Mouse (Mus musculus) neural tube, embryonic 11.5 days (tissue): Measurements from ENCODE around the gene Tchp. TPM values are rescaled to one million over a fixed set of nuclear protein-coding genes. Genes with fewer than 3 reads are reported as not detected.

Experiments used
- ATAC-seq: fragments of 200-750 bp; cut with Nextera tagmentation; 2 replicates; pipeline ENCODE4 v1.8.0; 2017; ENCODE audit warnings: moderate number of reproducible peaks, mild to moderate bottlenecking, moderate TSS enrichment, moderate library complexity; ENCODE audit not compliant: insufficient read depth, low FRiP score, low TSS enrichment
- DNase-seq: peaks from one replicate; pipeline ENCODE4 v3.0.0-alpha.2; 2015; ENCODE audit warnings: low spot score
- H3K27ac ChIP-seq: fragments of 300-500 bp; sonication (generic); 2 replicates; pipeline ENCODE4 v1.5.1; 2014; ENCODE audit warnings: low read depth, mild to moderate bottlenecking, low read length
- H3K27me3 ChIP-seq: fragments of 300-500 bp; sonication (generic); 2 replicates; pipeline ENCODE4 v1.6.1; 2014; ENCODE audit warnings: mild to moderate bottlenecking, low read length, mixed read lengths; ENCODE audit not compliant: control insufficient read depth, insufficient read depth
- H3K36me3 ChIP-seq: fragments of 300-500 bp; sonication (generic); 2 replicates; pipeline ENCODE4 v1.6.1; 2014; ENCODE audit warnings: mild to moderate bottlenecking, low read length, moderate library complexity, mixed read lengths; ENCODE audit not compliant: control insufficient read depth, insufficient read depth
- H3K4me1 ChIP-seq: fragments of 300-500 bp; sonication (generic); 2 replicates; pipeline ENCODE4 v1.6.1; 2014; ENCODE audit warnings: low read length, mixed read lengths; ENCODE audit not compliant: control insufficient read depth, insufficient read depth
- H3K4me2 ChIP-seq: fragments of 300-500 bp; sonication (generic); 2 replicates; pipeline ENCODE4 v1.6.1; 2014; ENCODE audit warnings: low read depth, mild to moderate bottlenecking, moderate library complexity
- H3K4me3 ChIP-seq: fragments of 300-500 bp; sonication (generic); 2 replicates; pipeline ENCODE4 v1.5.1; 2014; ENCODE audit warnings: low read depth, low read length
- H3K9ac ChIP-seq: fragments of 300-500 bp; sonication (generic); 2 replicates; pipeline ENCODE4 v1.6.1; 2014; ENCODE audit warnings: mild to moderate bottlenecking, low read length
- H3K9me3 ChIP-seq: fragments of 300-500 bp; sonication (generic); 2 replicates; pipeline ENCODE4 v1.6.1; 2016; ENCODE audit warnings: low read length; ENCODE audit not compliant: control insufficient read depth
- WGBS: fragments of 180-500 bp; shearing (Covaris S2); extraction: QIAGEN DNeasy Blood & Tissue Kit; methylation state at CpG from one replicate; pipeline ENCODE4 v1.1.7; 2014; 5-methylcytosine and 5-hydroxymethylcytosine counted together
- polyA plus RNA-seq: library from polyadenylated mRNA; unstranded; fragments of >200 nt; fragmentation: Nextera tagmentation; extraction: Ambion mirVana; gene quantifications from 2 replicates; pipeline ENCODE4 v1.2.1, GENCODE M21; 2014

Gene Tchp
- polyA plus RNA-seq, 1 experiment from 2014 or later = 12.8 TPM

DNA sequence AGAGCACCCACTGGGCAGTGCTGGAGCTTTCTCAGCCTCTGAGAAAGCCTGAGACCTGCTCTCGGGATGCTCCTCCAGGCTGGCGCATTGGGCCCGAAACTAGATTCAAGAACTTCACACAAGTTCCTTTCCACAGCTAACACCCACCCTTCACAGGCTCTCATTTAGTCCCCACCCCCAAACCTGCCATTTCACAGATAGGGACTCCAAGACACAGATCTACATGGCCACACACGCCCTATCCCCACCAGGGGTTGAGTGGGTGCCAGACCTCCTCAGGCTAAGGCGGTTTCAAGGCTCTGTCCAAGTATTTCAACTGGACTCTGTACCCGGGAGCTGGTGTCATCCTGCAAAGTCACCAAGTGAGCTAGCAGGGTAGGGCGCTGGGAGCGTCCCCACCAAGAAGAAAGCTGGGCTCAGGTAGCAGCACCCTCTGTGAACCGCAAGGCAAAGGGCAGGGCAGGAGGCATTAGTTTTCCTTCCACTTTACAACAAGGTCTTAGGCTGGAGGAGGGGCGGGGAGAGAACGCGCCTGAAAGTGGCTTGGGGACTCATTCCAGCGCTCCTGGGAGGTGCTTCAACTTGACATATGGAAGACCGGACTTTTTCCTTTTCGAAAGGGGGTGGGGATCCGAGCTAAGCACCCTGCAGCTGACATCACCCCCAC, 17.7 kb upstream of the Tchp start:
- no peaks in the 10 kb centered on the region for H3K9me3 ChIP-seq
- H3K9ac ChIP-seq = peak overlapping the region; percentile 81; the same call in 1 of the 2 replicates
- WGBS = 21% methylated on average over 16 of the region's 16 CpGs
- no peaks in the 10 kb centered on the region for H3K36me3 ChIP-seq
- DNase-seq = peak; percentile 26
- ATAC-seq = no peak
- no peaks in the 10 kb centered on the region for H3K27me3 ChIP-seq
- H3K27ac ChIP-seq = no peak overlapping the region
- peaks cover 8% of the 10 kb centered on the region; the same call in 1 of the 2 replicates for H3K4me1 ChIP-seq
- H3K4me2 ChIP-seq = peak overlapping the region; percentile 95
- peak overlapping the region; percentile 75 for H3K4me3 ChIP-seq

DNA sequence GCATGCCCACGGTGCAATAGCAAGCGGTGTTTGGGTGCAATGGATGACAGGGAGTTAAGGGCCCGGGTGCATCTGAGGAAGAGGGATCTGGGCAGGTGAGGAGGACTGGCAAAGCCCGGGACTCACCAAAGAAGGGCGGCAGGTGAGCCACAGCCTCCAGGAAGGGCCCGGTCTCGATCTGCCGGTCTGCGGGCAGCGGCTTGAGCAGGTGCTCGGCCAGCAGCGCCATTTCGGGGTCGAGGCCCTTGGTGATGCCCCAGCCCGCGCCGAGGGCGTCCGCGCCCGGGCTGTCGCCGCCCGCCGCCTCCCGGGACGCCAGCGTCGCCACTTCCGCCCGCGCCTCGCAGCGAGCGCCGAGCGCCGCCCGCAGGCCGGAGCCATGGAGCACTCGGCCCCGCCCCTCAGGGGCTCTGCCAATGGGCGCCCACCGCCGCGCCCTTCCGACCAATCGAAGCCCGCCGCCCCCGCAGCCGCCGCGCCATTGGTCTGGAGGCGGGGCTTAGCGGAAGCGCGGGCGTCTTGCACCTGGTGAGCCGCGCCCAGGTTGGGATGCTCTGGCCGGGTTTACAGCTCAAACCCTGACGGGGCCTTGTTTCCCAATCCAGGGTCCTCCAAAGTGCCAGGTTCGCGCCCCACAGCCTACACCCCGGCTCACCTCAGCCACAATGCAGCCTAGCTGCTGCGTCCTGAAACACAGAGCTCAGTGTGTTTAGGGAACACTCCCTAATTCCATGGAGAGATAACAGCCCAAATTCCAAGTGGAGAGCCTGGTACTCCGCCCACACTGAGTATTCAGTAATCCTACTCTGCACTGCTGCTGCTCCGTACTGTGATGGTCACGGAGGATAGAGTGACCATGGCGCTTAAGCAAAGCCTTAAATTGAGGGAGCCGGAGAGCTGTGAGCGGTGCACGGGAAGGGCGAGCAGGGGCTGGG, 16.7 kb upstream of the Tchp start, which contains the start of gene Gltp:
Gene Gltp (minus strand): TSS at position 352 of the 935 bp plus-strand sequence.
- peak; percentile 98 for ATAC-seq
- Histone ChIP-seq H3K4me2 (peak within 1 kb of the TSS; percentile 95), H3K36me3 (no peaks in the 10 kb centered on the region), H3K4me1 (peaks cover 8% of the 10 kb centered on the region; the same call in 1 of the 2 replicates), H3K27ac (no peak within 1 kb of the TSS), H3K9me3 (no peaks in the 10 kb centered on the region), H3K9ac (peak within 1 kb of the TSS; percentile 81), H3K27me3 (no peaks in the 10 kb centered on the region), H3K4me3 (peak within 1 kb of the TSS; percentile 75)
- peak; percentile 95 for DNase-seq
- 6% methylated on average over 49 of the region's 75 CpGs for WGBS

DNA sequence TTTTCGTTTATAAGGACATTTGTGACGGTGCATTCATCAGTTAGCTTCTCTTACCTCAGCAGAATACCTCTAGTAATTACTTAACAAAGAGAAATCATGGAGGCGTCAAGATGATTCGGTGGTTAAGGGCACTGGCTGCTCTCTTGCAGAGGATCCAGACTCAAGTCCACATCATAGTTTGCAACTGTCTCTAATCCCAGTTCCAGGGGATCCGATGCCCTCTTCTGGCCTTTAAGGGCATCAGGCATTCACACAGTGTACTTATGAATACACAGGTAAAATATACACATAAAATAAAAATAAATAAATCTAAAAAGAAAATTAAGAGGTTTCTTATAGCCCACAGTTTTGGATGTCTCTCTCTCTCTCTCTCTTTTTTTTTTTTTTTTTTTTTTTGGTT, 11.8 kb upstream of the Tchp start:
- no peaks in the 10 kb centered on the region for H3K9me3 ChIP-seq
- no peak overlapping the region for H3K27ac ChIP-seq
- no peak overlapping the region for H3K9ac ChIP-seq
- no peaks in the 10 kb centered on the region for H3K27me3 ChIP-seq
- DNase-seq (no peak), ATAC-seq (no peak)
- H3K4me1 ChIP-seq = 0 out of 2 replicates have a peak, but pooled peaks cover 3% of the 10 kb centered on the region
- WGBS = 80% methylated on average over 5 of the region's 5 CpGs
- H3K36me3 ChIP-seq = no peaks in the 10 kb centered on the region
- no peak overlapping the region for H3K4me2 ChIP-seq
- H3K4me3 ChIP-seq = no peak overlapping the region

- WGBS = 84% methylated on average over 17 of the region's 17 CpGs
- DNase-seq = no peak
- Histone ChIP-seq H3K4me1 (no peaks in the 10 kb centered on the region), H3K9me3 (no peaks in the 10 kb centered on the region), H3K4me2 (no peak overlapping the region), H3K9ac (no peak overlapping the region), H3K27ac (no peak overlapping the region), H3K36me3 (no peaks in the 10 kb centered on the region), H3K4me3 (no peak overlapping the region), H3K27me3 (no peaks in the 10 kb centered on the region)
- no peak for ATAC-seq
Observed at GRCm38 (mm10) chr5:114696939-114697338, 10.6 kb upstream of the Tchp start.

GRCm38 (mm10) chr5:114698044-114698746, 9.4 kb upstream of the Tchp start:
- no peaks in the 10 kb centered on the region for H3K36me3 ChIP-seq
- DNase-seq (no peak), ATAC-seq (no peak)
- H3K9me3 ChIP-seq = no peaks in the 10 kb centered on the region
- H3K4me1 ChIP-seq = no peaks in the 10 kb centered on the region
- no peak overlapping the region for H3K27ac ChIP-seq
- 91% methylated on average over 19 of the region's 19 CpGs for WGBS
- H3K27me3 ChIP-seq = no peaks in the 10 kb centered on the region
- H3K4me3 ChIP-seq = no peak overlapping the region
- no peak overlapping the region for H3K9ac ChIP-seq
- no peak overlapping the region for H3K4me2 ChIP-seq

- ATAC-seq = no peak
- Histone ChIP-seq H3K4me3 (no peak overlapping the region), H3K9me3 (no peaks in the 10 kb centered on the region), H3K4me1 (no peaks in the 10 kb centered on the region), H3K27me3 (no peaks in the 10 kb centered on the region), H3K27ac (no peak overlapping the region), H3K36me3 (no peaks in the 10 kb centered on the region), H3K9ac (no peak overlapping the region), H3K4me2 (no peak overlapping the region)
- DNase-seq = no peak
- 68% methylated on average over 7 of the region's 7 CpGs for WGBS
Observed at GRCm38 (mm10) chr5:114699015-114699414, 8.5 kb upstream of the Tchp start.

DNA sequence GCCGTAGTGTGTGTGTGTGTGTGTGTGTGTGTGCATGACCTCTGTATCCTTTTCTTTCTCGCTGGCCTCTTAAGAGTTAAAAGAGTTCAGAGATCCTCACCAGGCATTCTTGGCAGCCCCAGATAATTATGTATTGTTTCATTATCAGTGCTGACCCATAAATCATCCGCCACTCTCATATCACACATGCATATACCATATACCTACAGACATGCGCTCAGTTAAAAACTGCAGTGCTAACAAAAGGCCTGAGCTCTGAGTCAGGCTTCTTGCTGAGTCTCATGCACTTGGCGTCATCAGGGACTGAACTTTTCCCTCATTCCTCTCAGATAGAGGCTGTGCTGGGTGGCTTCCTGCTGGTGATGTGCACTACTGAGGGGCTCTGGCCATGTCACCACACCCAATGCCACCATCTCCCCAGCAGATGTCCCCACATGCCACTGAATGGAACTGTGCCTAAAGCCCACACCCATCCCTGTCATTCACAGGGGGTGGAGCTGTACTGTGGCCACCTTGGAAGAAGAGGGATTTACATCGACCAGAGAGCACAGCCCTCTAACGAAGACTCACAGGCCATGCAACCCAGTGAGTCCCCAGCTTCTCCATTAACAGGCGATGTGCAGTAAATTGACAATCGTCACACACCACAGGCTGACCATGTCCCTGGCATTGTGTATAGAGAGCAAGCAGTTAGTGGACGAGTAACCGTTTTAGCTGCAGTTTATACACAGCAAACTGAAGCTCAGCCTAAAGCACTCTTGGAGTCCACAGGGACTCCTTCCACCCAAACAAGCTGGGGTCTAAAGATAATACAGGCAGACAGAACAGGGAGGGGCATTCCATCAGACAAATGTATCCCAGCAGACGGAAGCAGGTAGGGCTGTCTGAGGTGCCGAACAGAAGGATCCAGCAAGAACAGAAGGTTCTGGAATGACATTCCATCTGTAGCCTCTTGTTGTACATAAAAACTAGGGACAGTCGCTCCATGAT, 4.9 kb upstream of the Tchp start:
- Histone ChIP-seq H3K4me2 (no peak overlapping the region), H3K27me3 (no peaks in the 10 kb centered on the region), H3K9me3 (no peaks in the 10 kb centered on the region), H3K4me3 (no peak overlapping the region), H3K4me1 (no peaks in the 10 kb centered on the region), H3K9ac (no peak overlapping the region), H3K36me3 (no peaks in the 10 kb centered on the region), H3K27ac (no peak overlapping the region)
- ATAC-seq (no peak), DNase-seq (peak; percentile 51)
- 62% methylated on average over 14 of the region's 14 CpGs for WGBS
